Mouse (Mus musculus): ENCODE results near the gene Rnf208. TPM values are rescaled to one million over a fixed set of nuclear protein-coding genes. Genes with fewer than 3 reads are reported as not detected.

The Rnf208 gene
- polyA plus RNA-seq (2012; rRNA removed), result 49.1 and 57.9 TPM in 2 replicates

DNA sequence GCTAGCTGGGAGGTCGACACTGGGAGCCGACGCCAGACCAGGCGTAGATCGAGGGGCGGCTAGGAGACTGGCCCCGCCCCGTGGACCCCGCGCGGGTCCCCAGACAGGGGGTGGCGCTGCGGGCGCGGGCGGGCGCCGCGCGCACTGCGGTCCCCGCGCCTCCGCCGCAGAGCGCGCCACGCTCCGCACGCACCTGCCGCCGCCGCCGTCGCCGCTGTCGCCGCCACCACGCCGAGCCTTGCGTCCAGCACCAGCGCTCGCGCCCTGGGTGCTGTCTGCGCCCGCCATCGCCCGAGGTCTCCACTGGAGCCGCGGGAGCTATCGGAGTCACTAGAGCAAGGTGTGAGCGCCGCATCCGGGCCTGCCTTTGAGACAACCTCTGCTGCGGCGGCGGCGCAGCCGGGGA is at the start of gene Rnf208, which contains the start of gene Cysrt1:
Gene Rnf208, plus strand, starts transcription at position 155 of the 406 bp plus-strand sequence.
Gene Cysrt1, minus strand, starts transcription at position 352 of the 406 bp plus-strand sequence.
- WGBS, result under 1% methylated on average over 41 of the region's 59 CpGs
- Histone ChIP-seq H3K4me1 (ENCODE audit: control insufficient read depth, insufficient read depth, low read length) (peaks cover 14% of the 10 kb centered on the region; the same call in 1 of the 2 replicates), H3K4me3 (ENCODE audit: insufficient read depth, low read depth, low read length) (peak within 1 kb of the TSS; percentile 59), H3K27ac (ENCODE audit: insufficient read depth, low read depth, low read length) (peak within 1 kb of the TSS; percentile 32; the same call in 1 of the 2 replicates), H3K36me3 (ENCODE audit: control insufficient read depth, insufficient read depth, low read length) (no peaks in the 10 kb centered on the region), H3K27me3 (replicated peaks; ENCODE audit: control insufficient read depth, insufficient read depth, low read length) (no peaks in the 10 kb centered on the region)
- TF ChIP-seq CTCF (conservative IDR thresholded peaks at IDR 0.05; ENCODE audit: insufficient read depth, insufficient read length, low read depth, low read length), result no peak
- TF ChIP-seq POLR2A (IDR thresholded peaks at IDR 0.05; ENCODE audit: low read depth, low read length), result no peak
- no peak for DNase-seq

DNA sequence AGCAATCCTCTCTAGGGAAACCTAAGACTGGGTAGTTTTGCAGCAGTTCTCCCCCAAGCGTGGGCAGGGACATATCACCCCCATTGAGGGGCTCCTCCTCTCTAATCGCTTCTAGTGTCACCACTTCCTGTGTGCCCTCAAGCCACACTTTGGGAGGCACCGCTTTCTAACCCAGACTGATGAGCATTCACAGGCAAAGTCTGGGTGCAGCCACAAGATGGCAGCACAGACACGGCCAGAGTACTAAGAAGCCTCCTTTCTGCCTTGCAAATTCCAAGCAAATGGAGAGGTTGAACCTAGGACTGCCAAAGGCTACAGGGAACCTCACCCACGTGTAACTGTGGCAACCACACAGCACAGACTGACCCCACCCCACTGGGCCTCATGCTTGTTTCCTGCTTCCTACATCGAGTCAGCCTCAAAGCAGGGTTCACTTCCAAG is 48.7 kb upstream of the Rnf208 start:
- Histone ChIP-seq H3K4me3 (ENCODE audit: insufficient read depth, low read depth, low read length) (no peak overlapping the region), H3K27ac (ENCODE audit: insufficient read depth, low read depth, low read length) (peak overlapping the region; percentile 21; the same call in 1 of the 2 replicates), H3K4me1 (ENCODE audit: control insufficient read depth, insufficient read depth, low read length) (peaks cover 10% of the 10 kb centered on the region; the same call in 1 of the 2 replicates), H3K27me3 (replicated peaks; ENCODE audit: control insufficient read depth, insufficient read depth, low read length) (no peaks in the 10 kb centered on the region), H3K36me3 (ENCODE audit: control insufficient read depth, insufficient read depth, low read length) (no peaks in the 10 kb centered on the region)
- peak; percentile 94 for DNase-seq
- 0% methylated on average over 6 of the region's 6 CpGs for WGBS
- TF ChIP-seq CTCF (conservative IDR thresholded peaks at IDR 0.05; ENCODE audit: insufficient read depth, insufficient read length, low read depth, low read length) (peak; percentile 99), POLR2A (IDR thresholded peaks at IDR 0.05; ENCODE audit: low read depth, low read length) (no peak)

- H3K4me1 ChIP-seq (ENCODE audit: control insufficient read depth, insufficient read depth, low read length), result peaks cover 10% of the 10 kb centered on the region; the same call in 1 of the 2 replicates
- TF ChIP-seq CTCF (conservative IDR thresholded peaks at IDR 0.05; ENCODE audit: insufficient read depth, insufficient read length, low read depth, low read length) (no peak), POLR2A (IDR thresholded peaks at IDR 0.05; ENCODE audit: low read depth, low read length) (no peak)
- H3K27me3 ChIP-seq (replicated peaks; ENCODE audit: control insufficient read depth, insufficient read depth, low read length), result no peaks in the 10 kb centered on the region
- H3K36me3 ChIP-seq (ENCODE audit: control insufficient read depth, insufficient read depth, low read length), result no peaks in the 10 kb centered on the region
- DNase-seq, result no peak
- H3K27ac ChIP-seq (ENCODE audit: insufficient read depth, low read depth, low read length), result peak overlapping the region; percentile 21
- no peak overlapping the region for H3K4me3 ChIP-seq (ENCODE audit: insufficient read depth, low read depth, low read length)
- WGBS, result 61% methylated on average over 5 of the region's 5 CpGs
Observed at GRCm38 (mm10) chr2:25194006-25194405, 48.0 kb upstream of the Rnf208 start.

GRCm38 (mm10) chr2:25194486-25195171 is 47.4 kb upstream of the Rnf208 start:
- 69% methylated on average over 17 of the region's 17 CpGs for WGBS
- Histone ChIP-seq H3K4me3 (ENCODE audit: insufficient read depth, low read depth, low read length) (peak overlapping the region; percentile 43; the same call in 1 of the 2 replicates), H3K27me3 (replicated peaks; ENCODE audit: control insufficient read depth, insufficient read depth, low read length) (no peaks in the 10 kb centered on the region), H3K27ac (ENCODE audit: insufficient read depth, low read depth, low read length) (peak overlapping the region; percentile 21), H3K4me1 (ENCODE audit: control insufficient read depth, insufficient read depth, low read length) (peaks cover 10% of the 10 kb centered on the region; the same call in 1 of the 2 replicates), H3K36me3 (ENCODE audit: control insufficient read depth, insufficient read depth, low read length) (no peaks in the 10 kb centered on the region)
- TF ChIP-seq POLR2A (IDR thresholded peaks at IDR 0.05; ENCODE audit: low read depth, low read length) (no peak), CTCF (conservative IDR thresholded peaks at IDR 0.05; ENCODE audit: insufficient read depth, insufficient read length, low read depth, low read length) (no peak)
- DNase-seq, result no peak

GRCm38 (mm10) chr2:25195211-25196156 is 46.6 kb upstream of the Rnf208 start:
- DNase-seq, result peak; percentile 91
- Histone ChIP-seq H3K4me3 (ENCODE audit: insufficient read depth, low read depth, low read length) (peak overlapping the region; percentile 43), H3K27me3 (replicated peaks; ENCODE audit: control insufficient read depth, insufficient read depth, low read length) (no peaks in the 10 kb centered on the region), H3K27ac (ENCODE audit: insufficient read depth, low read depth, low read length) (peak overlapping the region; percentile 93), H3K36me3 (ENCODE audit: control insufficient read depth, insufficient read depth, low read length) (no peaks in the 10 kb centered on the region; the same call in 1 of the 2 replicates), H3K4me1 (ENCODE audit: control insufficient read depth, insufficient read depth, low read length) (peaks cover 10% of the 10 kb centered on the region; the same call in 1 of the 2 replicates)
- WGBS, result 25% methylated on average over 55 of the region's 55 CpGs
- TF ChIP-seq POLR2A (IDR thresholded peaks at IDR 0.05; ENCODE audit: low read depth, low read length) (no peak), CTCF (conservative IDR thresholded peaks at IDR 0.05; ENCODE audit: insufficient read depth, insufficient read length, low read depth, low read length) (no peak)

- Histone ChIP-seq H3K27me3 (replicated peaks; ENCODE audit: control insufficient read depth, insufficient read depth, low read length) (no peaks in the 10 kb centered on the region), H3K4me3 (ENCODE audit: insufficient read depth, low read depth, low read length) (peak within 1 kb of the TSS; percentile 43), H3K36me3 (ENCODE audit: control insufficient read depth, insufficient read depth, low read length) (no peaks in the 10 kb centered on the region; the same call in 1 of the 2 replicates), H3K27ac (ENCODE audit: insufficient read depth, low read depth, low read length) (peak within 1 kb of the TSS; percentile 93), H3K4me1 (ENCODE audit: control insufficient read depth, insufficient read depth, low read length) (peaks cover 10% of the 10 kb centered on the region; the same call in 1 of the 2 replicates)
- WGBS, result 16% methylated on average over 8 of the region's 8 CpGs
- no peak for TF ChIP-seq CTCF (conservative IDR thresholded peaks at IDR 0.05; ENCODE audit: insufficient read depth, insufficient read length, low read depth, low read length)
- peak; percentile 55 for TF ChIP-seq POLR2A (IDR thresholded peaks at IDR 0.05; ENCODE audit: low read depth, low read length)
- DNase-seq, result peak; percentile 96
Observed at GRCm38 (mm10) chr2:25196172-25196954, 45.7 kb upstream of the Rnf208 start, which contains the start of gene Tor4a. Gene Tor4a, minus strand, starts transcription at chr2:25196886.

Measured in kidney, adult 2 months (tissue).